Mouse (Mus musculus) ES-E14 (cell line): ENCODE measurements around the gene Dnah11.

Experiments used
- CHD2 ChIP-seq: IDR thresholded peaks from 2 replicates; pipeline ENCODE4 v1.6.1; 2014; ENCODE audit warnings: mild to moderate bottlenecking, low read depth, low read length, inconsistent platforms
- MAFK ChIP-seq: IDR thresholded peaks from 2 replicates; pipeline ENCODE4 v1.6.1; 2014; ENCODE audit warnings: mild to moderate bottlenecking, low read depth, low read length, inconsistent platforms; ENCODE audit not compliant: insufficient read depth
- ZC3H11A ChIP-seq: IDR thresholded peaks from 2 replicates; pipeline ENCODE4 v1.6.1; 2012; ENCODE audit warnings: low read depth, mild to moderate bottlenecking, inconsistent platforms, low read length, borderline replicate concordance
- ZNF384 ChIP-seq: IDR thresholded peaks from 2 replicates; pipeline ENCODE4 v1.6.1; 2012; ENCODE audit warnings: low read depth, low read length, inconsistent platforms

DNA sequence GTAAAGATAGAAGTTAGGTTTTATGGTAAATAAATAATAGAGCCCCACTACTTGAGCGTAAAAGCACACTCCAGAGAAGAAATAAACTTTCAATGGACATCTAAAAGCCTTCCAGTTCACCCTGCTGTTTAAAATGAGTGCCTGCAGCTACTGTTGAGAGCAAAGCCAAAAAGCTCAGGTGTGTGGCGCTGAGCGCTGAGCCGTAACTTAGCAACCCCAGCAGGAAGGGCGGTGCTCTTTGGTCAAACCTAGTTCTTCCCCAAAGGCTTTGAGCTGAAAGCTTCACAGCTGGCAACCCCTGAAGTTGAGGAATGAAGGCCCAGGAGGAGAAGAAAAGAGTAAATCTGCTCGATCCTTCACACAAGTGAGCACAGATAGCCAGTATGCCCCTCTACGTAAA is 256.9 kb downstream of the Dnah11 start:
- TF ChIP-seq MAFK (no peak), ZC3H11A (no peak), CHD2 (no peak), ZNF384 (no peak)
